Comparison of ENCODE assay signal across 20 mouse cellular contexts in the genomic region with DNA sequence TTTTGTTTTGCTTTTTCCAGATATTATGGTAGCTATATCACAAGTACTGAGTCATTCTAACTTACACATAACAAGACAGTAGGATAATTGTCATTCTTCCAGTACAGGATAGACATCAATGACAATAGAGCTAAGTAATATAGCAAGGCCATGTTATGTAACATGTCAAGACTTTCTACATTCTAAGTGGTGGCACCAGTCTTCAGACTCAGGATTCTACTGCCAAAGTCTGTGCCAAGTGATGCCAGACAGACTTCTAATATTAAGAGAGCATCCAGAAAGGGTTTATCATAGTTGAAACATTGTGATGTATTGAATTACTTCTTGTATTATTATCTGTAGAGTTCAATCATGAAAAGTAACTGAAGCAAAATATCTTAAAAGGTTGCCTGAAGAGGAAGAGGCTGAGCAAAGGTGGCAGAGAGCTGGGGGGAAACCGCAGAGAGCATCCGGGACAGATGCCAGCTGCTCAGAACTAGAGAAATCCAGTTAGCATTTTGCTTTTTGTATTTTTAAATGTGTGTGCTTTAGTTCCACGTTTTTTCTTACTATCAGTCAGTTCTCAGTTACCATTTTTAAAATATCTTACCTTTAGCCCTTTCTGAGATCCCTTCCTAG. TPM values are rescaled to one million over a fixed set of nuclear protein-coding genes. Genes with fewer than 3 reads are reported as not detected.
DNase-seq lines count a peak whose midpoint lies in the region; ATAC-seq lines count a peak whose summit lies in the region.
"Had no signal": no experiment of that assay in that cellular context is flagged by ENCODE, and none has a peak within 500 bp of the region (broad histone marks: within the 10 kb centered on the region; RNA-seq: fewer than 3 reads in every experiment).

No protein-coding gene starts in this region.

- H3K27me3 ChIP-seq in forebrain, embryonic 16.5 days (replicated peaks; ENCODE audit: control insufficient read depth, insufficient read depth, low read length) = no peaks in the 10 kb centered on the region
- no peaks in the 10 kb centered on the region for H3K27me3 ChIP-seq in forebrain, embryonic 13.5 days
- no peaks in the 10 kb centered on the region for H3K27me3 ChIP-seq in intestine, embryonic 15.5 days (replicated peaks)
- H3K27me3 ChIP-seq: hindbrain, embryonic 13.5 days; limb, embryonic 15.5 days; megakaryocyte, embryonic 14.5 days; neural tube, embryonic 15.5 days had no signal

- no peaks in the 10 kb centered on the region for H3K36me3 ChIP-seq in forebrain, embryonic 16.5 days (ENCODE audit: control insufficient read depth, insufficient read depth)
- H3K36me3 ChIP-seq in forebrain, embryonic 13.5 days (ENCODE audit: poor library complexity, severe bottlenecking) = no peaks in the 10 kb centered on the region
- no peaks in the 10 kb centered on the region for H3K36me3 ChIP-seq in intestine, embryonic 15.5 days
- H3K36me3 ChIP-seq: hindbrain, embryonic 13.5 days; limb, embryonic 15.5 days; neural tube, embryonic 15.5 days had no signal

- H3K9me3 ChIP-seq in forebrain, embryonic 16.5 days (ENCODE audit: control insufficient read depth, low read length) = no peaks in the 10 kb centered on the region
- H3K9me3 ChIP-seq in forebrain, embryonic 13.5 days (replicated peaks) = no peaks in the 10 kb centered on the region
- no peaks in the 10 kb centered on the region for H3K9me3 ChIP-seq in intestine, embryonic 15.5 days
- H3K9me3 ChIP-seq: hindbrain, embryonic 13.5 days; limb, embryonic 15.5 days; megakaryocyte, embryonic 14.5 days; neural tube, embryonic 15.5 days had no signal

- WGBS in forebrain, embryonic 16.5 days = 63% methylated on average over 3 of the region's 3 CpGs
- 76% methylated on average over 3 of the region's 3 CpGs for WGBS in forebrain, embryonic 13.5 days
- 73% methylated on average over 3 of the region's 3 CpGs for WGBS in intestine, embryonic 15.5 days

- no peak overlapping the region for H3K9ac ChIP-seq in forebrain, embryonic 16.5 days (replicated peaks; ENCODE audit: low read depth, low read length)
- no peak overlapping the region for H3K9ac ChIP-seq in forebrain, embryonic 13.5 days
- H3K9ac ChIP-seq in intestine, embryonic 15.5 days = no peak overlapping the region
- H3K9ac ChIP-seq: hindbrain, embryonic 13.5 days; limb, embryonic 15.5 days; liver, postnatal 0 days; neural tube, embryonic 15.5 days had no signal

- H3K4me3 ChIP-seq in forebrain, embryonic 16.5 days (replicated peaks; ENCODE audit: low read length) = no peak overlapping the region
- H3K4me3 ChIP-seq in forebrain, embryonic 13.5 days = no peak overlapping the region
- H3K4me3 ChIP-seq in intestine, embryonic 15.5 days (replicated peaks) = no peak overlapping the region
- H3K4me3 ChIP-seq: hindbrain, embryonic 13.5 days; limb, embryonic 15.5 days; megakaryocyte, embryonic 14.5 days; neural tube, embryonic 15.5 days had no signal

- no peak overlapping the region for H3K4me2 ChIP-seq in forebrain, embryonic 16.5 days (ENCODE audit: low read length)
- H3K4me2 ChIP-seq in forebrain, embryonic 13.5 days = no peak overlapping the region
- no peak overlapping the region for H3K4me2 ChIP-seq in intestine, embryonic 15.5 days (replicated peaks)
- H3K4me2 ChIP-seq: hindbrain, embryonic 13.5 days; limb, embryonic 15.5 days; neural tube, embryonic 15.5 days had no signal

- DNase-seq in lung, postnatal 36 days = peak; percentile 16
- no peak for DNase-seq in lung, postnatal 10 days
- peak; percentile 74 for DNase-seq in naive thymus-derived CD4-positive, alpha-beta T cell, adult 2 months (ENCODE audit: low read depth)
- DNase-seq in thymus, postnatal 25 days = peak; percentile 78
- DNase-seq: adrenal gland, postnatal 14 days; cerebellum, adult 9-10 months; kidney, adult 2 months; kidney, postnatal 4 days; liver, postnatal 0 days had no signal

- no peaks in the 10 kb centered on the region for H3K4me1 ChIP-seq in forebrain, embryonic 16.5 days (replicated peaks; ENCODE audit: control insufficient read depth, insufficient read depth, low read length)
- H3K4me1 ChIP-seq in forebrain, embryonic 13.5 days = no peaks in the 10 kb centered on the region
- H3K4me1 ChIP-seq in intestine, embryonic 15.5 days (replicated peaks) = no peaks in the 10 kb centered on the region
- H3K4me1 ChIP-seq: hindbrain, embryonic 13.5 days; limb, embryonic 15.5 days; megakaryocyte, embryonic 14.5 days; neural tube, embryonic 15.5 days had no signal

- H3K27ac ChIP-seq in forebrain, embryonic 16.5 days (ENCODE audit: low read length) = no peak overlapping the region
- no peak overlapping the region for H3K27ac ChIP-seq in forebrain, embryonic 13.5 days
- no peak overlapping the region for H3K27ac ChIP-seq in intestine, embryonic 15.5 days
- H3K27ac ChIP-seq: hindbrain, embryonic 13.5 days; limb, embryonic 15.5 days; neural tube, embryonic 15.5 days had no signal

- peak; percentile 93 for ATAC-seq in activated CD4-positive, CD25-positive, alpha-beta regulatory T cell, adult 4 months
- no peak for ATAC-seq in forebrain, embryonic 16.5 days
- no peak for ATAC-seq in forebrain, embryonic 13.5 days
- no peak for ATAC-seq in intestine, embryonic 15.5 days
- ATAC-seq: liver, postnatal 0 days had no signal

RNA-seq across cellular contexts. Expression of gene Gm29133, which starts 34.2 kb away (rescaled TPM):
- polyA plus RNA-seq in activated CD4-positive, CD25-positive, alpha-beta regulatory T cell, adult 4 months (2017; shearing (Covaris generic)) = not detected
- not detected in 2 replicates for polyA plus RNA-seq in forebrain, embryonic 16.5 days (2015; fragmentation: Nextera tagmentation; extraction: Ambion mirVana)
- polyA plus RNA-seq in forebrain, embryonic 13.5 days (2015; fragmentation: Nextera tagmentation; extraction: Ambion mirVana) = not detected in 2 replicates
- not detected in 2 replicates for polyA plus RNA-seq in intestine, embryonic 15.5 days (2015; fragmentation: Nextera tagmentation; extraction: Ambion mirVana)
- polyA plus RNA-seq: C2C12; embryonic facial prominence, embryonic 11.5 days; heart, embryonic 14.5 days; hindbrain, embryonic 13.5 days; kidney, adult 2 months; limb, embryonic 15.5 days; liver, postnatal 0 days; neural tube, embryonic 15.5 days had no signal
